Mouse (Mus musculus) ES-Bruce4 (cell line): ENCODE results near the gene Il22ra2.

Source experiments
- CTCF ChIP-seq: IDR thresholded peaks from one replicate; pipeline ENCODE4 v1.8.1; 2011; ENCODE audit warnings: low read depth, low read length
- POLR2A ChIP-seq: IDR thresholded peaks from one replicate; pipeline ENCODE4 v1.8.1; 2011; ENCODE audit warnings: low read length; ENCODE audit not compliant: insufficient read depth

DNA sequence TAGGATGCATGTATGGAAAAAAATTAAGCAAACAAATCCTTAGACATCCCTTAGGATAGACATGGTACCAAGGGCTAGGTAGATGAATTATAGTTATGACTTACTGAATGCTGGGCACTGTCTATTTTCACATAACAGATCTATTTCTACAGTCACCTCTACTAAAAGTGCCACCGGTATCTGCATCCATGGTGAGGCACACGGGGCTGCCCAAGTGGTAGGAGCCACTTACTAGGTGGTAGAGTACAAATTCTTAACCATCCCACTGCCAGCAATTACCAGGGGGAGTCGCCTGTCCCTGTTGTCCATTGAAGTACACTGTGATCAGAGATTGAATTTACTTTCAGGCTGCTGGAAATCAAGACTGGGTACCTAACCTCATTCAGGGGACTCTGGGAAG is 28.5 kb upstream of the Il22ra2 start:
- no peak for TF ChIP-seq CTCF
- no peak for TF ChIP-seq POLR2A
